Mouse (Mus musculus) lung, adult 2 months (tissue): ENCODE data around the gene Gm6034. TPM values are rescaled to one million over a fixed set of nuclear protein-coding genes. Genes with fewer than 3 reads are reported as not detected.
A peak's percentile ranks its signal among the peaks of the same experiment; 100 is the strongest.
"Not testable (repeated sequence)": the region's sequence is repeated elsewhere in the genome, so short reads cannot be mapped to it uniquely, and the experiment has no call there.

ENCODE experiments used
- DNase-seq: peaks from one replicate; pipeline ENCODE4 v3.0.0; 2022
- H3K4me1 ChIP-seq: fragments of 200-500 bp; 2 replicates; pipeline ENCODE4 v1.6.1; 2011; ENCODE audit warnings: low read length; ENCODE audit not compliant: control insufficient read depth, insufficient read depth
- H3K4me3 ChIP-seq: fragments of 200-500 bp; replicated peaks from 2 replicates; pipeline ENCODE3; 2011; ENCODE audit warnings: low read depth, mild to moderate bottlenecking, control low read depth, low read length; ENCODE audit errors: extremely low read depth
- CTCF ChIP-seq: fragments of 200-500 bp; IDR thresholded peaks from 2 replicates; pipeline ENCODE4 v1.5.1; 2011; ENCODE audit warnings: mild to moderate bottlenecking, low read length, control low read depth; ENCODE audit not compliant: insufficient read depth
- POLR2A ChIP-seq: fragments of 200-500 bp; IDR thresholded peaks from 2 replicates; pipeline ENCODE4 v1.6.1; 2011; ENCODE audit warnings: low read depth, mild to moderate bottlenecking, control low read depth, low read length, borderline replicate concordance; ENCODE audit errors: extremely low read depth
- WGBS: fragments of 180-500 bp; shearing (Covaris S2); methylation state at CpG from one replicate; pipeline ENCODE4 v1.1.7; 2018; 5-methylcytosine and 5-hydroxymethylcytosine counted together
- polyA plus RNA-seq: library from polyadenylated mRNA; depleted of rRNA; stranded (reverse); fragments of >200 nt; gene quantifications from 2 replicates; pipeline ENCODE4 v1.2.3, GENCODE M21; 2012

Gene Gm6034
- polyA plus RNA-seq, 1 experiment = not detected

DNA sequence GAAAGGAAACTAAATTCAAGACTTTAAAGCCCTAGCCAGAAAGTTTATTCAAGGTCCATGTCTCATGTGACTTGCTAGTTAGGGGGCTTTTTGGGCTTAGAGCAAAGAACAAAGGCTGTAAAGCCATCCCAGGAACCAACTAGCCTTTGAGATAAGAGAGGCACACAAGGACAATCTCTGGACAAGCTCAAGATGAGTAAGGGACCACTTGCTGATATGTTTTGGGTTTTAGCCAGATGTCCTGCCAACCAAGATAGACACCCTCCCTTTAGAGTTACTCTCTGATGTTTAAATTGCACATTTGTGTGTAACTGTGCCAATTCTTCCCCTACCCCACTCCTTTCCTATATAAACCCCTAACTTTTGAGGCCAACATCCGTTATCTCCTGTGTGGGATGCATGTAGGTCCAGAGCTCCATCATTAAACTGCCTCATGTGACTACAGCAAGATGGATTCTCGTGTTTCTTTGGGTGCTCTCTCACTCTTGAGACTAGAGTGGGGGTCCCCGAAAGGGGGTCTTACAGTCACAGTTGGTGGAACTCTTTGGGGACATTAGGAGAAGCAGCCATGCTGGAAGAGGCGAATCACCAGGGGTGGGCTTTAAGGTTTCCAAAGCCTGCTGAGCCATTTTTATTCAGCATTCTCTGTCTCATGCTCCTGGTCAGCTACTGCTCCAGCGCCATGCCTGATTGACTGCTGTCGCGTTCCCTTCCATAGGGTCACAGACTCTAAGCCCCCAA lies 13.7 kb upstream of the Gm6034 start:
- no peak for DNase-seq
- peaks cover 20% of the 10 kb centered on the region for H3K4me1 ChIP-seq
- H3K4me3 ChIP-seq = no peak overlapping the region
- 92% methylated on average over 7 of the region's 7 CpGs for WGBS
- TF ChIP-seq CTCF (no peak), POLR2A (no peak)

DNA sequence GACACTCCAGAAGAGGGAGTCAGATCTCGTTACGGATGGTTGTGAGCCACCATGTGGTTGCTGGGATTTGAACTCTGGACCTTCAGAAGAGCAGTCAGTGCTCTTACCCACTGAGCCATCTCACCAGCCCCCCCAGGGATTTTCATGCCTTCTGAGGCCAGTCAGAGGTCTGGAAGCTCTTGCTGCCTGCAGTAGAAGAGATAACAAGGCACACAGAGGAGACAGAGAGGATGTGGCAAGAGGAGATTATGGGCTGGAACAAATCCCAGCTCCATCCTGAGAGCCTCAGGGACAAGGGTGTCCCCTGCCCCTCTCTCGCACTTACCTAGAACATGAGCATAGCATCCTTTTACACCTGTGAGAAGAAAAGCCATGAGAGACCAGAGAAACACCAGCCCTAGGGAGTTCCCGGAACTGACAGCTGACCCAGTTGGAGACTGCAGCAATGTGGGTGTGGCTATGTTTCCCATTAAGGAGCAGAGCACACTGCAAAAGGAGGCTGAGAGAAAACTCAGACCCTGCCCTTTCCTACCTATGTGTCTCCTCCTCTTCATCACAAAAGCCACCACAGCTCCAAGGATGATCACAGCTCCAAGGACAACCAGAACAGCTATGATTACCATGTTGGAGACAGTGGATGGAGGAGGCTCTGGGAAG lies 12.6 kb upstream of the Gm6034 start:
- H3K4me3 ChIP-seq, DNase-seq: not testable (repeated sequence)
- peaks cover 14% of the 10 kb centered on the region for H3K4me1 ChIP-seq
- 74% methylated on average over 4 of the region's 4 CpGs for WGBS

GRCm38 (mm10) chr17:36030703-36031582 lies 11.8 kb upstream of the Gm6034 start:
- peaks cover 12% of the 10 kb centered on the region for H3K4me1 ChIP-seq
- not testable (repeated sequence) for DNase-seq
- WGBS = 51% methylated on average over 8 of the region's 8 CpGs
- peak overlapping the region; percentile 62 for H3K4me3 ChIP-seq

GRCm38 (mm10) chr17:36031583-36032331 lies 11.0 kb upstream of the Gm6034 start:
- Histone ChIP-seq H3K4me1 (peaks cover 12% of the 10 kb centered on the region), H3K4me3 (peak overlapping the region; percentile 62)
- under 1% methylated on average over 40 of the region's 40 CpGs for WGBS
- DNase-seq = peak; percentile 70
- peak; percentile 23; the same call in 1 of the 2 replicates for TF ChIP-seq CTCF

DNA sequence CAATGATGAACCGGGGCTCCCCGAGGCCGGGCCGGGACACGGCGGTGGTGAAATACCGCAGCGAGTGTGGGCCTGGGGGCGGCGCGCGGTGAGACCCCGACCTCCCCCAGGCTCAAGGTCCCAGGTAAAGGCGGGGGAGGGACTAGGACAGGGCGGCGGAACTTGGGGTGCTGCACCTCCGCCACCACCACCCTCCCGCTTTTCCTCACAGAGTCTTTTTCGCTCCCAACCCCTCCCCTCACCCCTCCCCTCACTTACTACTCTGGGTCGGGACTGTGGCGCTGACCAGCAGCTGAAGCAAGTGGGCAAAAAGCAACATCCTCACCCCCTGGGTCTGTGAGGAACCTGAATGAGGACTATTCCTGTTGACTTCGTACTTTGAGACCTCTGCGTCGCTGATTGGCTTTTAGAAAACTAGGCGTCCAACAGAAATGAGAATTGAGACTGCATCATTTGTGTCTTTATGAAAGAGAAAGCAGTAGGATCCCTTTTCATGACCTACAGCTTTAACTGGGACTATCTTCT lies 10.3 kb upstream of the Gm6034 start, which contains the start of gene H2-T23:
Gene H2-T23, minus strand, starts transcription at position 505 of the 525 bp plus-strand sequence.
- under 1% methylated on average over 25 of the region's 25 CpGs for WGBS
- peak; percentile 82 for TF ChIP-seq POLR2A
- Histone ChIP-seq H3K4me1 (peaks cover 12% of the 10 kb centered on the region), H3K4me3 (peak within 1 kb of the TSS; percentile 73)
- DNase-seq = peak; percentile 67

DNA sequence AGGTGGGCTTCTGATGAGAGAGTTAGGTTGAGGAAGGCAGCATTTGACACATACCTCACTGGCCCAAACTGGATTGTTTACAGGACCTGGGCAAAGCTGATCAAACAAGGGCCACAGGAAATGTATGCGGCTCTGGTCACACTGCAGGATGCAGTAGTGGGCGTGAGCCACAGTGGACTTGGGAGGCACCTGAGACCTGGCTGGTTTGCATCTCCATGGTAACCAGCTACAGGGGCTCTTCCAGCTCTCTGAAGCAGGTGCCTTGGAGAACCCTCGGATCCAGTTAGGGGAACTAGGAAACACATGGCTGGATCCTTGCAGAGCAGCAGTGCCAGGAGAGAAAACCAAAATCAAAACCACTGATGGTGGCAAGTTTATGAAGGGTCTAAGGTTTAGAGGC lies 8.2 kb upstream of the Gm6034 start:
- not testable (repeated sequence) for DNase-seq, H3K4me3 ChIP-seq
- WGBS = 51% methylated on average over 3 of the region's 3 CpGs

DNA sequence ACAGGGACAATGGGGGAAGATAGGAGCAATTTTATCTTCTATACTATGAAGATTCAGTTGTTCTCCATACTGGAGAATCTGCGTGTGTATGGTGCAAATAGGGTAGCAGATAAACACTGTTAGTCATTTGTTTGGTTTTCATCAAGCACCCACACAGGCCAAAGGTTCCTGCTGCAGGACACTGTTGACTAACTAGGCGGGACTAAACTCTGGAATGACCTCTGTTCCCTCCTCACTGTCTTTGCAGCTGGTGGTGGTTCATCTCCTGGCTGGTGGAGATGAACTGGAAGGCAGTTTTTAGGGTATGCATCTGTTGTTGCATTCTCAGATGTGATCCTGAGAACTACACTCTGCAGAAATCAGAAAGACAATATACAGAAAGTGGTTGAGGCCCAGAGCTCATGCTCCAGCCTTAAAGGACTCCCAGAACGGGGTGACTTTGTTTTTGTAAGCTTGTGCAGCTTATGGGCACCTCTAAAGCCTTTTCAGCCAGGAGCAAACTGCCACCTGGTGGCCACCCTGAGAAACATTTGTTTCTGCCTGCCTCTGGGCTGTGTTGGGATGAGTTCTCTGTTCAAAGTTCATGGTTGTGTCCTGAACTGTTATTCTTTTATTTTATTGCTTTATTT lies 7.6 kb upstream of the Gm6034 start:
- TF ChIP-seq CTCF = 0 out of 2 replicates have a peak, but pooled peaks have one; percentile 28
- peaks cover 13% of the 10 kb centered on the region for H3K4me1 ChIP-seq
- 31% methylated on average over 3 of the region's 3 CpGs for WGBS
- peak; percentile 56 for DNase-seq
- not testable (repeated sequence) for H3K4me3 ChIP-seq

More for the DNA sequence above, 8.2 kb upstream of the Gm6034 start:
- peaks cover 12% of the 10 kb centered on the region for H3K4me1 ChIP-seq

DNA sequence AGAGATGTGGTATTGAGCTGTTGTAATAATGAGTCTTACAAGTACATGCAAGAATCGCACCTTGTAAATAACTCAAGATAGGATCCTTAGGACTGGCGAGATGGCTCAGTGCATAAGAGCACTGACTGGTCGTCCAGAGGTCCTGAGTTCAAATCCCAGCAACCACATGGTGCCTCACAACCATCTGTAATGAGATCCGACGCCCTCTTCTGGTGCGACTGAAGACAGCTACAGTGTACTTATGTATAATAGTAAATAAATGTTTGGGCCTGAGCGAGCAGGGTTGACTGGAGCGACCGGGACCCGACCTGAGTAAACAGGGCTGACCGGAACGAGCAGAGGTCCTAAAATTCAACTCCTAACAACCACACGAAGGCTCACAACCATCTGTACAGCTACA lies 6.6 kb upstream of the Gm6034 start:
- H3K4me3 ChIP-seq, H3K4me1 ChIP-seq, DNase-seq: not testable (repeated sequence)
- 84% methylated on average over 13 of the region's 13 CpGs for WGBS

DNA sequence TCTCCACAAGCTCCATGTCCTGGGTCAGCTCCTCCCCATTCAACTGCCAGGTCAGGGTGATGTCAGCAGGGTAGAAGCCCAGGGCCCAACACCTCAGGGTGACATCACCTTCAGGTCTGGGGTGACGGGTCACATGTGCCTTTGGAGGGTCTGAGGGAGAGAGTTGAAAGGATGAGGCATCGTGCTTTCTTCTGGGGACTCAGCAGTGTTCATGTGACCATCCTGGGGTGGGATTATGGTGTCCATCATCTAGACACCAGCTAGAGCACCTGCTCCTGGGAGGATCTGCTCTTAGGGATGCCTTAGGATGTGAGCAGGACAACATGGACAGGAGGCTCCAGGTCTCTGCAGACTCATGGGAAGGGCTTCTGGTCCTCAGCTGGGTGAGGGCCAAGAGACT lies 2.2 kb upstream of the Gm6034 start:
- not testable (repeated sequence) for DNase-seq, H3K4me3 ChIP-seq, H3K4me1 ChIP-seq
- WGBS = 89% methylated on average over 2 of the region's 2 CpGs

- H3K4me3 ChIP-seq = peak overlapping the region; percentile 46
- not testable (repeated sequence) for H3K4me1 ChIP-seq, DNase-seq
- WGBS = under 1% methylated on average over 19 of the region's 19 CpGs
These were observed 706 bp upstream of the Gm6034 start for GRCm38 (mm10) chr17:36042055-36042454.
